Mouse (Mus musculus) spleen, adult 2 months (tissue): ENCODE results near the gene Emc8.

Experiments used
- CTCF ChIP-seq: fragments of 200-500 bp; IDR thresholded peaks from 2 replicates; pipeline ENCODE4 v1.5.1; 2011; ENCODE audit warnings: mild to moderate bottlenecking, inconsistent platforms; ENCODE audit not compliant: insufficient read depth, insufficient read length, insufficient replicate concordance; ENCODE audit errors: extremely low read depth
- POLR2A ChIP-seq: fragments of 200-500 bp; IDR thresholded peaks from 2 replicates; pipeline ENCODE4 v1.6.1; 2011; ENCODE audit warnings: low read depth, low read length, inconsistent platforms

GRCm38 (mm10) chr8:120679629-120680387 lies 11.4 kb upstream of the Emc8 start:
- TF ChIP-seq POLR2A: no peak
- no peak for TF ChIP-seq CTCF
